Mouse (Mus musculus): Measurements from ENCODE around the gene Hcn2. TPM values are rescaled to one million over a fixed set of nuclear protein-coding genes. Genes with fewer than 3 reads are reported as not detected.

Gene Hcn2
- polyA plus RNA-seq, 1 experiment from 2014 or later, result 0.28 TPM

DNA sequence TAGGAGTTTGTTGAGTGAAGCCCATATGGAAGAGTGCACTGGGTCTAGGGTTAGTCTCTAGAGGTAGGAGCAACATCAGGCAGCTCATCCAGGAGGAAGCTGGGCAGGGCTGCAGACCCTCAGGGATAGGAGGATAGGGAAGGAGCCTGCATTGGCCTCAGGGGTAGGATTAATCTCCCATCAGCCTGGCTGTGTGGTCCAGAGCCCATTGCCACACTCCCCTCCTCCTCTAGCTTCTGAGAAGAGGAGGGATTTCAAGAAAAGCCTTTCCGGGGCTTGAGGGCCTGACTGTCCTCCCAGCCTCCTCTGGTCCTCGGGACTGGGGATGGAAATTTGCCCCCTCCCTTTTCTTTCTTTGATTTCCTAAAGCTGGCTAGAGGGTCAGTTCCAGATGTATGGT lies 62.8 kb downstream of the Hcn2 start:
- Histone ChIP-seq H3K4me2 (replicated peaks; ENCODE audit: low read depth) (no peak overlapping the region), H3K9ac (ENCODE audit: low read length) (no peak overlapping the region), H3K4me3 (ENCODE audit: low read depth, low read length) (no peak overlapping the region), H3K36me3 (ENCODE audit: control insufficient read depth, insufficient read depth, low read length) (no peaks in the 10 kb centered on the region), H3K27me3 (ENCODE audit: control insufficient read depth, insufficient read depth, low read length) (no peaks in the 10 kb centered on the region), H3K27ac (replicated peaks) (no peak overlapping the region), H3K9me3 (ENCODE audit: control insufficient read depth, low read length) (no peaks in the 10 kb centered on the region), H3K4me1 (replicated peaks; ENCODE audit: control insufficient read depth, insufficient read depth) (peaks cover 2% of the 10 kb centered on the region; the same call in 1 of the 2 replicates)
- TF ChIP-seq CTCF (IDR thresholded peaks at IDR 0.05; ENCODE audit: low read depth), result no peak
- no peak for ATAC-seq (ENCODE audit: low FRiP score, low TSS enrichment)
- DNase-seq (ENCODE audit: low spot score), result no peak
- WGBS, result 38% methylated on average over 2 of the region's 2 CpGs

DNA sequence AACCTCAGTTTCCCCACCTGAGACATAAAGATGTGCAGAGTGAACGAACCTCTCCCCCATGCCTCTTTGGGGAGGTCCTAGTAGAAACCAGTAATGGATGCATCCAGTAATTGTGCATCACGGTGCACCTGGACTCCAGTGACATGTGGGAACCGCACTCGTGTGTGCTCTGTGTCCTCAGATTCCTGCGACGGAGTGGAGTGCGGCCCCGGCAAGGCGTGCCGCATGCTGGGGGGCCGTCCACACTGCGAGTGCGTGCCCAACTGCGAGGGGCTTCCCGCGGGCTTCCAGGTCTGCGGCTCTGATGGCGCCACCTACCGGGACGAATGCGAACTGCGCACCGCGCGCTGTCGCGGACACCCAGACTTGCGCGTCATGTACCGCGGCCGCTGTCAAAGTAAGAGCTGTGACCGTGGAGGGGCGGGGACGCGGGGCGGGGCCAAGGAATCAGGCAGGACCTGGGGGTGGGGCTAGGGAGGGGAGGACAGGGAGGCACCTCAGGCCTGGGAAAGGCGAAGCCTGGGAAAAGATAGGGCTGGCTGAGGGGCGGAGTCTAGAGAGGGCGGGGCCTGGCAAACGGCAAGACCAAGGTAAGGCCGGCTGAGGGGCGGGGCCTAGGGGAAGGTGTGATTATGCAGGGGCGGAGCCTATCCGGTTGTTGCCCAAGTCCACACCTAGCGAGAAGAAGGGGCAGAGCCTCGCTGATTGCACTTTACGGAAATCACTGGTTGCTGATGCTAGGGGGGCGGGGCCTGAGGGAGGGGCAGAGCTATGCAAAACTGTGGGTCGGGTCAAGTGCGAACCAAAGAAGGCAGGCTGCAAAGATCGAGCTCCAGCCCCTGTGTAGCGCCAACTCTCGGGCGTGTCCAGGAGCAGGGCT lies 63.6 kb downstream of the Hcn2 start:
- WGBS, result 2% methylated on average over 55 of the region's 55 CpGs
- ATAC-seq (ENCODE audit: low FRiP score, low TSS enrichment) (peak; percentile 92), DNase-seq (ENCODE audit: low spot score) (peak; percentile 100)
- Histone ChIP-seq H3K4me3 (ENCODE audit: low read depth, low read length) (peak overlapping the region; percentile 41), H3K9me3 (ENCODE audit: control insufficient read depth, low read length) (no peaks in the 10 kb centered on the region), H3K4me1 (replicated peaks; ENCODE audit: control insufficient read depth, insufficient read depth) (peaks cover 2% of the 10 kb centered on the region; the same call in 1 of the 2 replicates), H3K27ac (replicated peaks) (peak overlapping the region; percentile 37), H3K36me3 (ENCODE audit: control insufficient read depth, insufficient read depth, low read length) (no peaks in the 10 kb centered on the region), H3K4me2 (replicated peaks; ENCODE audit: low read depth) (peak overlapping the region; percentile 62), H3K27me3 (ENCODE audit: control insufficient read depth, insufficient read depth, low read length) (no peaks in the 10 kb centered on the region), H3K9ac (ENCODE audit: low read length) (peak overlapping the region; percentile 27)
- TF ChIP-seq CTCF (IDR thresholded peaks at IDR 0.05; ENCODE audit: low read depth) (peak; percentile 89), EP300 (optimal IDR thresholded peaks at IDR 0.05) (no peak)

DNA sequence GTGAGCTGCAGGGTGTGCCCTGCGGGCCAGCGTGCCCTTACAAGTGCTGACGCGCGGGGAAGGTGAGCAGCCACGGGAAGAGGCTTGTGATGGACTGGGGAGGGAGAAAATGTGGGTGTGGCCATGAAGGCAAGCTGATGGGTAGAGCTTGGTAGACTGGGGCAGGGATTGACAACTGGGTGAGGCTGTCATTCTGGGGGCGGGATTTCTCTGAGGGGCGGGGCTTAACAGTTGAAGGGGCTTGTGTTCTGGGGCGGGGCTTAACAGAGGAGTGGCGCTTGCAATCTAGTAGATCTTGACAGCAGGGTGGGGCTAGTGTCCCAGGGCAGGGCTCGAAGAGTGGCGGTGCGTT lies 64.2 kb downstream of the Hcn2 start:
- Histone ChIP-seq H3K9me3 (ENCODE audit: control insufficient read depth, low read length) (no peaks in the 10 kb centered on the region), H3K4me2 (replicated peaks; ENCODE audit: low read depth) (peak overlapping the region; percentile 62), H3K9ac (ENCODE audit: low read length) (peak overlapping the region; percentile 27; the same call in 1 of the 2 replicates), H3K4me1 (replicated peaks; ENCODE audit: control insufficient read depth, insufficient read depth) (peaks cover 2% of the 10 kb centered on the region; the same call in 1 of the 2 replicates), H3K4me3 (ENCODE audit: low read depth, low read length) (peak overlapping the region; percentile 41), H3K27ac (replicated peaks) (peak overlapping the region; percentile 37), H3K36me3 (ENCODE audit: control insufficient read depth, insufficient read depth, low read length) (no peaks in the 10 kb centered on the region), H3K27me3 (ENCODE audit: control insufficient read depth, insufficient read depth, low read length) (no peaks in the 10 kb centered on the region)
- WGBS, result 3% methylated on average over 13 of the region's 13 CpGs
- DNase-seq (ENCODE audit: low spot score) (no peak), ATAC-seq (ENCODE audit: low FRiP score, low TSS enrichment) (no peak; the same call in 1 of the 2 replicates)
- no peak for TF ChIP-seq CTCF (IDR thresholded peaks at IDR 0.05; ENCODE audit: low read depth)
- TF ChIP-seq EP300 (optimal IDR thresholded peaks at IDR 0.05), result no peak

DNA sequence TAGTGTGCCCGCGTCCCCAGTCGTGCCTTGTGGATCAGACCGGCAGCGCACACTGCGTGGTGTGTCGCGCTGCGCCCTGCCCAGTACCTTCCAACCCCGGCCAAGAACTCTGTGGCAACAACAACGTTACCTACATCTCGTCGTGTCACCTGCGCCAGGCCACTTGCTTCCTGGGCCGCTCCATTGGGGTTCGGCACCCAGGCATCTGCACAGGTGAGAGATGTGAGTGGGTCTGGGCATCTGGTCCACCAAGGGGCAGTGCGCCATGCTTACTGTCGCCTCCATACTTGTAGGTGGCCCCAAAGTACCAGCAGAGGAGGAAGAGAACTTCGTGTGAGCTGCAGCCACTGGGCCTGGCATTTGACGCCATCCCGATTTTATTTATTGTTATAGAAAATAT lies 64.7 kb downstream of the Hcn2 start:
- WGBS, result 29% methylated on average over 21 of the region's 21 CpGs
- DNase-seq (ENCODE audit: low spot score) (no peak), ATAC-seq (ENCODE audit: low FRiP score, low TSS enrichment) (no peak; the same call in 1 of the 2 replicates)
- Histone ChIP-seq H3K4me2 (replicated peaks; ENCODE audit: low read depth) (peak overlapping the region; percentile 62), H3K4me3 (ENCODE audit: low read depth, low read length) (peak overlapping the region; percentile 41), H3K36me3 (ENCODE audit: control insufficient read depth, insufficient read depth, low read length) (no peaks in the 10 kb centered on the region), H3K9me3 (ENCODE audit: control insufficient read depth, low read length) (no peaks in the 10 kb centered on the region), H3K4me1 (replicated peaks; ENCODE audit: control insufficient read depth, insufficient read depth) (peaks cover 2% of the 10 kb centered on the region; the same call in 1 of the 2 replicates), H3K27ac (replicated peaks) (peak overlapping the region; percentile 37), H3K9ac (ENCODE audit: low read length) (peak overlapping the region; percentile 31; the same call in 1 of the 2 replicates), H3K27me3 (ENCODE audit: control insufficient read depth, insufficient read depth, low read length) (no peaks in the 10 kb centered on the region)
- no peak for TF ChIP-seq EP300 (optimal IDR thresholded peaks at IDR 0.05)
- TF ChIP-seq CTCF (IDR thresholded peaks at IDR 0.05; ENCODE audit: low read depth), result no peak

DNA sequence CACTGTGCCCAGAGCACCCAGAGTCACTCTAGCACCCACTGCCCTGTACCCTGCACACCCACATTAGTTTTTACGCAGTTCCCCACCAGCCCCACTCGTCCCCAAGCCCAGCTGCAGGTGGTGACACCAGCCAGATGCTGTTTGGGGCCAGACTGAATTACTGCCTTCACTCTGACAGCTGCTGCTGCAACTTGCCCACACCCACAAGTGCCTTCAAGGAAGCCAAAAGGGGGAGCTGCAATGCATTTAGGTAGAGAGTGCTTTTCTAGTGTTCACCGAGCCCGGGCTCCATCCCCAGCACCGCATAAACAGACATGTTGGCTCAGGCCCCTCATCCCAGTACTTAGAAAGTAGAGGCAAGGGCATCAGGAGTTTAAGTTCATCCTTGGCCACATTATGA lies 65.5 kb downstream of the Hcn2 start:
- no peaks in the 10 kb centered on the region for H3K27me3 ChIP-seq (ENCODE audit: control insufficient read depth, insufficient read depth, low read length)
- peaks cover 2% of the 10 kb centered on the region; the same call in 1 of the 2 replicates for H3K4me1 ChIP-seq (replicated peaks; ENCODE audit: control insufficient read depth, insufficient read depth)
- H3K4me3 ChIP-seq (ENCODE audit: low read depth, low read length), result no peak overlapping the region
- TF ChIP-seq CTCF (IDR thresholded peaks at IDR 0.05; ENCODE audit: low read depth) (peak; percentile 18; the same call in 1 of the 2 replicates), EP300 (optimal IDR thresholded peaks at IDR 0.05) (no peak)
- DNase-seq (ENCODE audit: low spot score) (no peak), ATAC-seq (ENCODE audit: low FRiP score, low TSS enrichment) (no peak)
- H3K9me3 ChIP-seq (ENCODE audit: control insufficient read depth, low read length), result no peaks in the 10 kb centered on the region
- H3K4me2 ChIP-seq (replicated peaks; ENCODE audit: low read depth), result no peak overlapping the region
- no peaks in the 10 kb centered on the region for H3K36me3 ChIP-seq (ENCODE audit: control insufficient read depth, insufficient read depth, low read length)
- 73% methylated on average over 5 of the region's 5 CpGs for WGBS
- no peak overlapping the region for H3K9ac ChIP-seq (ENCODE audit: low read length)
- H3K27ac ChIP-seq (replicated peaks), result no peak overlapping the region

DNA sequence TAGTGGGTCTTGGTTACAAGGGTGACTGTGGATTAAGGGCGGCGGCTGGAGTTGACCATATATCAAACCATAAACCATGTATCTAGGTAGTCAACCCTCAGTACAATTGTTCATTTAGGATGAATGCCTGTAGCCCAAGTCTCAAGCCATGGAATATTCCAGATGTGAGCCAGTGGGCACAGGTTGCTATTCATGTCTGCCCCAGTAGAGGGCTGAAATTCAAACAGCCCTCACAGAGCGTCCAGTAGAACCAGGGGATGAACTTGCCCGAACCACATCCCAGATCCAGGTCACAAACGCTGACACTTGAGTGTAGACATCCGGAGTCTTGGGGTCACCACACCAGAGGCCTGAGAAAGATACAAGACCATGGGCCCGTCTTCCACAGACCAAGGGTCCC lies 66.6 kb downstream of the Hcn2 start:
- 64% methylated on average over 7 of the region's 7 CpGs for WGBS
- Histone ChIP-seq H3K9me3 (ENCODE audit: control insufficient read depth, low read length) (no peaks in the 10 kb centered on the region), H3K36me3 (ENCODE audit: control insufficient read depth, insufficient read depth, low read length) (no peaks in the 10 kb centered on the region), H3K4me3 (ENCODE audit: low read depth, low read length) (no peak overlapping the region), H3K9ac (ENCODE audit: low read length) (no peak overlapping the region), H3K4me2 (replicated peaks; ENCODE audit: low read depth) (no peak overlapping the region), H3K4me1 (replicated peaks; ENCODE audit: control insufficient read depth, insufficient read depth) (peaks cover 2% of the 10 kb centered on the region; the same call in 1 of the 2 replicates), H3K27ac (replicated peaks) (no peak overlapping the region), H3K27me3 (ENCODE audit: control insufficient read depth, insufficient read depth, low read length) (no peaks in the 10 kb centered on the region)
- no peak for DNase-seq (ENCODE audit: low spot score)
- peak; percentile 63 for TF ChIP-seq CTCF (IDR thresholded peaks at IDR 0.05; ENCODE audit: low read depth)
- TF ChIP-seq EP300 (optimal IDR thresholded peaks at IDR 0.05), result no peak
- no peak for ATAC-seq (ENCODE audit: low FRiP score, low TSS enrichment)

Measured in stomach, postnatal 0 days (tissue).